Mouse (Mus musculus) hindbrain, embryonic 12.5 days (tissue): Measurements from ENCODE around the gene Ubxn7. TPM values are rescaled to one million over a fixed set of nuclear protein-coding genes. Genes with fewer than 3 reads are reported as not detected.

Source experiments
- ATAC-seq: fragments of 200-750 bp; cut with Nextera tagmentation; 2 replicates; pipeline ENCODE4 v1.8.0; 2017; ENCODE audit warnings: moderate TSS enrichment; ENCODE audit not compliant: low FRiP score
- H3K27ac ChIP-seq: fragments of 300-500 bp; sonication (generic); 2 replicates; pipeline ENCODE4 v1.5.1; 2016; ENCODE audit warnings: mild to moderate bottlenecking
- H3K27me3 ChIP-seq: fragments of 300-500 bp; sonication (generic); 2 replicates; pipeline ENCODE4 v1.6.1; 2016; ENCODE audit warnings: mild to moderate bottlenecking
- H3K36me3 ChIP-seq: fragments of 300-500 bp; sonication (generic); 2 replicates; pipeline ENCODE4 v1.6.1; 2016; ENCODE audit warnings: mild to moderate bottlenecking
- H3K4me1 ChIP-seq: fragments of 300-500 bp; sonication (generic); 2 replicates; pipeline ENCODE4 v1.6.1; 2016
- H3K4me2 ChIP-seq: fragments of 300-500 bp; sonication (generic); replicated peaks from 2 replicates; pipeline ENCODE4 v1.6.1; 2016; ENCODE audit warnings: mild to moderate bottlenecking
- H3K4me3 ChIP-seq: fragments of 300-500 bp; sonication (generic); 2 replicates; pipeline ENCODE4 v1.5.1; 2016; ENCODE audit warnings: mild to moderate bottlenecking
- H3K9ac ChIP-seq: fragments of 300-500 bp; sonication (generic); 2 replicates; pipeline ENCODE4 v1.6.1; 2016; ENCODE audit warnings: mild to moderate bottlenecking, moderate library complexity
- H3K9me3 ChIP-seq: fragments of 300-500 bp; sonication (generic); replicated peaks from 2 replicates; pipeline ENCODE4 v1.6.1; 2016; ENCODE audit warnings: mild to moderate bottlenecking
- WGBS: fragments of 180-500 bp; shearing (Covaris S2); methylation state at CpG from one replicate; pipeline ENCODE4 v1.1.7; 2016; 5-methylcytosine and 5-hydroxymethylcytosine counted together
- polyA plus RNA-seq: library from polyadenylated mRNA; unstranded; fragments of >200 nt; fragmentation: Nextera tagmentation; extraction: Ambion mirVana; gene quantifications from 2 replicates; pipeline ENCODE4 v1.2.1, GENCODE M21; 2016

Ubxn7 gene
- polyA plus RNA-seq, 1 experiment from 2014 or later, result 31.6 TPM

- H3K36me3 ChIP-seq, result no peaks in the 10 kb centered on the region
- ATAC-seq, result peak; percentile 86
- H3K27ac ChIP-seq, result peak overlapping the region; percentile 96
- H3K9me3 ChIP-seq, result no peaks in the 10 kb centered on the region
- H3K27me3 ChIP-seq, result no peaks in the 10 kb centered on the region
- H3K4me2 ChIP-seq, result peak overlapping the region; percentile 60
- peaks cover 13% of the 10 kb centered on the region for H3K4me1 ChIP-seq
- under 1% methylated on average over 52 of the region's 54 CpGs for WGBS
- H3K9ac ChIP-seq, result peak overlapping the region; percentile 96
- H3K4me3 ChIP-seq, result peak overlapping the region; percentile 87
Observed at GRCm38 (mm10) chr16:32332556-32333511, 777 bp downstream of the Ubxn7 start.

GRCm38 (mm10) chr16:32335146-32335545, 3.1 kb downstream of the Ubxn7 start:
- no peak for ATAC-seq
- Histone ChIP-seq H3K36me3 (no peaks in the 10 kb centered on the region), H3K27me3 (no peaks in the 10 kb centered on the region), H3K9ac (no peak overlapping the region), H3K9me3 (no peaks in the 10 kb centered on the region), H3K4me3 (no peak overlapping the region), H3K4me1 (peaks cover 13% of the 10 kb centered on the region), H3K27ac (no peak overlapping the region), H3K4me2 (no peak overlapping the region)
- 97% methylated on average over 5 of the region's 5 CpGs for WGBS

GRCm38 (mm10) chr16:32336026-32336780, 4.1 kb downstream of the Ubxn7 start:
- no peak overlapping the region for H3K4me3 ChIP-seq
- WGBS, result 87% methylated on average over 7 of the region's 7 CpGs
- no peaks in the 10 kb centered on the region for H3K27me3 ChIP-seq
- H3K9ac ChIP-seq, result no peak overlapping the region
- ATAC-seq, result no peak
- no peak overlapping the region for H3K4me2 ChIP-seq
- H3K9me3 ChIP-seq, result no peaks in the 10 kb centered on the region
- H3K36me3 ChIP-seq, result no peaks in the 10 kb centered on the region
- no peak overlapping the region for H3K27ac ChIP-seq
- peaks cover 10% of the 10 kb centered on the region; the same call in 1 of the 2 replicates for H3K4me1 ChIP-seq

GRCm38 (mm10) chr16:32337001-32337400, 4.9 kb downstream of the Ubxn7 start:
- Histone ChIP-seq H3K4me1 (peaks cover 10% of the 10 kb centered on the region; the same call in 1 of the 2 replicates), H3K27ac (no peak overlapping the region), H3K4me3 (no peak overlapping the region), H3K9ac (no peak overlapping the region), H3K9me3 (no peaks in the 10 kb centered on the region), H3K27me3 (no peaks in the 10 kb centered on the region), H3K36me3 (no peaks in the 10 kb centered on the region), H3K4me2 (no peak overlapping the region)
- no peak for ATAC-seq

GRCm38 (mm10) chr16:32340451-32340850, 8.4 kb downstream of the Ubxn7 start:
- Histone ChIP-seq H3K27me3 (no peaks in the 10 kb centered on the region), H3K4me2 (no peak overlapping the region)
- no peak for ATAC-seq

GRCm38 (mm10) chr16:32345521-32345920, 13.5 kb downstream of the Ubxn7 start:
- Histone ChIP-seq H3K36me3 (no peaks in the 10 kb centered on the region), H3K9me3 (no peaks in the 10 kb centered on the region), H3K27ac (no peak overlapping the region), H3K4me3 (no peak overlapping the region), H3K4me1 (no peaks in the 10 kb centered on the region), H3K9ac (no peak overlapping the region), H3K27me3 (no peaks in the 10 kb centered on the region), H3K4me2 (no peak overlapping the region)
- no peak for ATAC-seq

More at GRCm38 (mm10) chr16:32340451-32340850, 8.4 kb downstream of the Ubxn7 start:
- peaks cover 5% of the 10 kb centered on the region; the same call in 1 of the 2 replicates for H3K4me1 ChIP-seq
- no peaks in the 10 kb centered on the region for H3K9me3 ChIP-seq
- H3K36me3 ChIP-seq, result no peaks in the 10 kb centered on the region
- H3K27ac ChIP-seq, result no peak overlapping the region
- WGBS, result 97% methylated on average over 1 of the region's 1 CpGs
- H3K4me3 ChIP-seq, result no peak overlapping the region
- H3K9ac ChIP-seq, result no peak overlapping the region

- WGBS, result 94% methylated on average over 3 of the region's 3 CpGs
- no peak for ATAC-seq
- Histone ChIP-seq H3K27me3 (no peaks in the 10 kb centered on the region), H3K4me2 (no peak overlapping the region), H3K27ac (no peak overlapping the region), H3K9ac (no peak overlapping the region), H3K4me3 (no peak overlapping the region), H3K4me1 (no peaks in the 10 kb centered on the region), H3K9me3 (no peaks in the 10 kb centered on the region), H3K36me3 (peaks cover 30% of the 10 kb centered on the region)
Observed at GRCm38 (mm10) chr16:32350776-32351175, 18.7 kb downstream of the Ubxn7 start.

- no peaks in the 10 kb centered on the region for H3K9me3 ChIP-seq
- no peak overlapping the region for H3K27ac ChIP-seq
- H3K27me3 ChIP-seq, result no peaks in the 10 kb centered on the region
- WGBS, result 88% methylated on average over 2 of the region's 2 CpGs
- H3K36me3 ChIP-seq, result peaks cover 40% of the 10 kb centered on the region
- no peak for ATAC-seq
- H3K4me1 ChIP-seq, result no peaks in the 10 kb centered on the region
- no peak overlapping the region for H3K9ac ChIP-seq
- no peak overlapping the region for H3K4me2 ChIP-seq
- H3K4me3 ChIP-seq, result no peak overlapping the region
Observed at GRCm38 (mm10) chr16:32363530-32363929, 31.5 kb downstream of the Ubxn7 start.

GRCm38 (mm10) chr16:32371351-32371750, 39.3 kb downstream of the Ubxn7 start:
- 89% methylated on average over 4 of the region's 4 CpGs for WGBS

GRCm38 (mm10) chr16:32379575-32379974, 47.5 kb downstream of the Ubxn7 start:
- Histone ChIP-seq H3K9ac (no peak overlapping the region), H3K9me3 (no peaks in the 10 kb centered on the region), H3K27ac (no peak overlapping the region), H3K36me3 (peaks cover 69% of the 10 kb centered on the region), H3K27me3 (no peaks in the 10 kb centered on the region), H3K4me1 (no peaks in the 10 kb centered on the region), H3K4me3 (no peak overlapping the region), H3K4me2 (no peak overlapping the region)
- no peak for ATAC-seq
- WGBS, result 98% methylated on average over 2 of the region's 2 CpGs

More at GRCm38 (mm10) chr16:32371351-32371750, 39.3 kb downstream of the Ubxn7 start:
- no peak for ATAC-seq
- Histone ChIP-seq H3K4me1 (no peaks in the 10 kb centered on the region), H3K27me3 (no peaks in the 10 kb centered on the region), H3K9ac (no peak overlapping the region), H3K4me3 (no peak overlapping the region), H3K4me2 (no peak overlapping the region), H3K36me3 (peaks cover 54% of the 10 kb centered on the region), H3K27ac (no peak overlapping the region), H3K9me3 (no peaks in the 10 kb centered on the region)

GRCm38 (mm10) chr16:32382901-32383300, 50.8 kb downstream of the Ubxn7 start:
- Histone ChIP-seq H3K4me1 (no peaks in the 10 kb centered on the region), H3K27ac (no peak overlapping the region), H3K27me3 (no peaks in the 10 kb centered on the region), H3K4me2 (no peak overlapping the region), H3K36me3 (peaks cover 56% of the 10 kb centered on the region), H3K9ac (no peak overlapping the region), H3K9me3 (no peaks in the 10 kb centered on the region), H3K4me3 (no peak overlapping the region)
- no peak for ATAC-seq

- H3K9me3 ChIP-seq, result no peaks in the 10 kb centered on the region
- no peak overlapping the region for H3K27ac ChIP-seq
- H3K36me3 ChIP-seq, result peaks cover 36% of the 10 kb centered on the region
- no peak overlapping the region for H3K4me3 ChIP-seq
- no peaks in the 10 kb centered on the region for H3K4me1 ChIP-seq
- H3K27me3 ChIP-seq, result no peaks in the 10 kb centered on the region
- no peak for ATAC-seq
- WGBS, result 89% methylated on average over 2 of the region's 2 CpGs
- no peak overlapping the region for H3K4me2 ChIP-seq
- no peak overlapping the region for H3K9ac ChIP-seq
Observed at GRCm38 (mm10) chr16:32384885-32385284, 52.8 kb downstream of the Ubxn7 start.
